Mouse (Mus musculus) embryo, embryonic 11 days (tissue): ENCODE data around the gene Rngtt.
"Not testable (repeated sequence)": the region's sequence is repeated elsewhere in the genome, so short reads cannot be mapped to it uniquely, and the experiment has no call there.

ENCODE experiments used
- DNase-seq: peaks from one replicate; pipeline ENCODE4 v3.0.0-alpha.2; 2015

Rngtt gene

GRCm38 (mm10) chr4:33314150-33314549 is 4.0 kb downstream of the Rngtt start:
- not testable (repeated sequence) for DNase-seq

- DNase-seq = no peak
These were observed 5.7 kb downstream of the Rngtt start for GRCm38 (mm10) chr4:33315840-33316239.

GRCm38 (mm10) chr4:33331147-33331546 is 21.0 kb downstream of the Rngtt start:
- DNase-seq = no peak

DNA sequence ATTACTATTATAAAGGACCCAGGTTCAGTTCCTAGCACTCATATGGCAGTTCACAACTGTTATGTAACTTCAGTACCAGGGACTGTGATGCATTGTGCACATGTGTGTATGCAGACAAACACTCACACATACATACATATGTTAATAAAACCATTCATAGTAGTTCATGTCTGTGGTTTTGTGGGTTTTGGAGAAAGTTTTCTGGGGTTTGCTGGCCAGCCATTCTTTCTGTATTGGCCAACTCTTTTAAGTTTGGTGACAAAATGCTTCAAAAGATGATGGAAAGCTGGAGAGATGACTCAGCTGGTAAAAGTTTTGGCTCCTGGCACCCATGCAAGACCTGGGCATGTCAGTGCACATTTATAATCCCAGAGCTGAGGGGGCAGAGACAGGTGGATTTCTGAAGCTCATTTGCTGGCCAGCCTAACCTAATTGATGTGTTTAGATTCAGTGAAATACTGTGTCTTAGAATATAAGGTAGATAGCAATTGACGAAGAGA is 22.9 kb downstream of the Rngtt start:
- no peak for DNase-seq

DNA sequence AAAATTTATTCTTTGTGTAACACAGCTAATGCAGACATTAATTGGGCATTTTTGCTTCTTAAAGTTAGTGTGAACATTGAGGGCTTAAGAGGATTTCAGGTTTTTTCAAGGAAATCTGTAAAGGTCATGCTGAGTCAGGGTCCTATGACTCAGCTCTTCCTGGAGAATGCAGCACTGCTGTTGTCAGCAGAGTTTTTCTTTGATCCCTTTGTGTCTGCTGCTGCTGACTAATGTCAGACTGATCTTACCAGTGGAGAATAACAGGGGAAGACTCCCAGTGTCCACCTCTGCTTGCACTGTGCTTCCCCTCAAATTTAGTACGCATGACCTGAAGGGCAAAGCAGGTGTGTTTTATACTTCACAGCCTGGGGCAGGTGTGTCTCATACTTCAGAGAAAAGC is 27.9 kb downstream of the Rngtt start:
- peak; percentile 11 for DNase-seq

- no peak for DNase-seq
These were observed 33.0 kb downstream of the Rngtt start for GRCm38 (mm10) chr4:33342877-33343731.

GRCm38 (mm10) chr4:33343732-33344057 is 33.6 kb downstream of the Rngtt start:
- no peak for DNase-seq

DNA sequence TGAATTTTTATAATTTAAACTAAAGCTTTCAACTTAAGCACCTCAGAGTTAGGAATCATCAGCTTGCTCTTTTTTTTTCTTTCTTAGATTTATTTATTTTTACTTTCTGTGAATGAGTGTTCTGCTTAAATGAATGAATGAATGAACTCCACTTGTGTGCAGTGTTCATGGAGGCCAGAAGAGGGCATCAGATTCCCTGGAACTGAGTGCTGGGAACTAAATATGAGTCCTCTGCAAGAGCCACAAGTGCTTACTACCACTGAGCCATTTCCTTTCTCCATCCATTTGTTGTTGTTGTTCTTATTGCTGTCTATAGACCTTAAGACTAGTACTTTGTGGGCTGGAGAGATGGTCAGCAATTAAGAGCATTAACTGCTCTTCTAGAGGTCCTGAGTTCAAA is 53.3 kb downstream of the Rngtt start:
- DNase-seq = no peak

GRCm38 (mm10) chr4:33374916-33375315 is 64.8 kb downstream of the Rngtt start:
- DNase-seq = no peak

DNA sequence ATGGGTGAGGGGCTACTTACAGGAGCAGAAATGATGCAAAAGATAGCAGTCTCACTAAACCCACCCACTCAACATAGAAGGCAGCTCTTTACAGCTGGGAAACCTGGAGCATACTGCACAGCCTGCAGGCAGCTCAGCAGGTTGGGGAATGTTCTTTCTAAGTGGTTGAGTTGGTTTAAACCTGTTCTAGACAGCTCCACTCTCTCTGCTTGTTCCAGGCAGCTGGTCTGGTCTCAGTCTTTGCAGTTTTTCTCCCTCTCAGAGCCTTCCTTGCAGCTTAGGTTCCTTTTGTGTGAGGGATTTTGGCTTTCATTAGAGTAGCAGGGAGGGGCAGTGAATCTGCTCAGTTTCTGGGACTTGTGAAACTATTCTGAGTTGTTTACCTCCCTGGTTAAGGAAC is 67.5 kb downstream of the Rngtt start:
- peak; percentile 5 for DNase-seq

DNA sequence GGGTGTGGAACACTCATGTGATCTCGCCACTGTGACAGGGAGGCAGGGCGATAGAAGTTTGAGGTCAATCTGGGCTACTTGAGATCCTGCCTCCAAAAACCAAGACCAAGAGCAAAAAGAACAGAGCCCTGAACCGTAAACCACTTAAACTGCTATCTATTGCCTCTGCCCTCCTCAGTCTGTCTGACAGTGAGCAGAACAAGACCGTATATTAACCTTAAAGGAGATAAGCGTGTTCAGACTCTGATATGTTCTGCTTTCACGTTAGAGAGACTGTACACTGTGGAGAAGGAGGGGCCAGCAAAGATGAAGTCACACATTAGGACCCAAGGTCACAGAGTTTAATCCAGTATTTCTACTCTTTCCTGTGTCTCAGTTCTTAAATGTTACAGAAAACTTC is 68.8 kb downstream of the Rngtt start:
- no peak for DNase-seq

- no peak for DNase-seq
These were observed 78.8 kb downstream of the Rngtt start for GRCm38 (mm10) chr4:33388899-33389298.

- DNase-seq = peak; percentile 32
These were observed 80.5 kb downstream of the Rngtt start for GRCm38 (mm10) chr4:33390660-33391059.

GRCm38 (mm10) chr4:33393437-33393836 is 83.3 kb downstream of the Rngtt start:
- no peak for DNase-seq

DNA sequence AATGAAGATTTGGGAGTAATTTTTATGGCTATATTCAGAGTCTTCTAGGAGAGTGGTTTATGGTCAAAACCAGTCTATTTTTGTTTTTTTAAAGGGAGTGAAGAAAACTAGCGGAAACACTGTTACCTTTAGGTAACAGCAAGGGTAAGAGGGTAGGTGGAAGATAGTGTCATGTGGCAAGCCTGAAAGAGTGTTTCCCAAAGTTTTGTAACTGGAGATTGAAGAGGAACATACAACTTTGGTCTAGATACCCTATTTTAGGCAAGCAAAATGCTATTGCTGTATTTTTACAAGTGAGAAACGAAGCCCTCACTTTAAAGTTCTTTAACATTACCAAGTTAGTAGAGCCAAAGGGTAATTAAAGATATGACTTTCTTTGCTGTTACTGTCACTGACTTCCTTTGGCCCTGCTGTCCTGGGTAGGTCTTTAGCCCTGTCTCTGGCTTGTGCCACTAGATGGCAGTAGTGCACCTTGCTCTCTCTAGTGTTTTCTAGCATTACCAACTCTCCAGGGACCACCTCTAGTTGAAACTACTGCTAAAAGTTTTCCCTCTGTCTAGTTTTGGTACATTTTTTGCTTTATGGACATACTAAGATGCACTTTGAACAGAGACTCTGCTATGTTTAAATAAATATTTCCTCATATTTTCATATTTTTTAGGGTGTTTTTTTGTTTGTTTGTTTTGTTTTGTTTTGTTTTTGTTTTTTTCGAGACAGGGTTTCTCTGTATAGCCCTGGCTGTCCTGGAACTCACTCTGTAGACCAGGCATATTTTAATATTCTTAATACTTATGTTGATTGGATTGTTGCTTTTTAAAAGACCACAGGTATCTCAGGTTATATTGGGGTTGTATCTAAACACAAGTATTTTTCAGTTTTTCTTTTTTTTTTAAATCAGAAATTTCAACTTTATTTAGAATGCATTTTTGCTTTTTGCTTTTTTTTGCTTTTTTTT is 86.4 kb downstream of the Rngtt start:
- peak; percentile 93 for DNase-seq

- no peak for DNase-seq
These were observed 95.7 kb downstream of the Rngtt start for GRCm38 (mm10) chr4:33405723-33406293.

GRCm38 (mm10) chr4:33413791-33414190 is 103.7 kb downstream of the Rngtt start:
- no peak for DNase-seq

- DNase-seq = no peak
These were observed 104.7 kb downstream of the Rngtt start for GRCm38 (mm10) chr4:33414781-33415180.

DNA sequence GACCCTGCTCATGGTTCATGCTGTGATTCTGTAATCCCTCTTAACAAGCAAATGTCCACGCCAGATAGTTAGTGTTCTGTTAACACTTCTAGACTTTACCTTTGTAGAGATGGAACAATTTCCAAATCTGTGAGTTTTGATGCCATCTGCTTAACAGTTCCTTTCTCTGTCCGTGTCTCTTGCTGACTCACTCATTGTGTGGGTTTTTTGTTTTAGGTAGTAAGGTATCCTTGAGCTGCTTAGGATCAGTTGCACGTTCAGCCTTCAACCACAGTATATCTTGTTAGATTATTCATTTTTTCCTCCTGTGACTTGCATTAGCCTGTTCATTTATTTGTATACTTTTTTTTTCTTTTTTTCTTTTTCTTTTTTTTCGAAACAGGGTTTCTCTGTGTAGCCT is 107.3 kb downstream of the Rngtt start:
- DNase-seq = no peak

DNA sequence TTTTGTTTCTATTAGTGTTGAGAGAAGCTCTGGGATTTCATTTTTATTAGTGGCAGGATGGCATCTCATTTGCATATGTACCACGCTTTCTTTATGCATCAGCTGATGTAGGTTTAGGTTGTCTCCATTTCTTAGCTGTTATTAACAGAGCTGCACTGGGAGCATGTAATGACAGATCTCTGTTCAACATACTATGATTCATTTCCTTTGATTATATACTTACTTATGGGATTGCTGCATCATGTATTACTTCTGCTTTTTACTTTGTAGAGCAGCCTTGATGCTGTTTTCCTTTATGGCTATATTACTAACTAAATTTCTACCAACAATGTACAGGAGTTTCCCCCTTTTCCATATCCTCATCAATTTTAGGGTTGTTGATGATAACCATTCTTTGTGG is 109.5 kb downstream of the Rngtt start:
- no peak for DNase-seq

DNA sequence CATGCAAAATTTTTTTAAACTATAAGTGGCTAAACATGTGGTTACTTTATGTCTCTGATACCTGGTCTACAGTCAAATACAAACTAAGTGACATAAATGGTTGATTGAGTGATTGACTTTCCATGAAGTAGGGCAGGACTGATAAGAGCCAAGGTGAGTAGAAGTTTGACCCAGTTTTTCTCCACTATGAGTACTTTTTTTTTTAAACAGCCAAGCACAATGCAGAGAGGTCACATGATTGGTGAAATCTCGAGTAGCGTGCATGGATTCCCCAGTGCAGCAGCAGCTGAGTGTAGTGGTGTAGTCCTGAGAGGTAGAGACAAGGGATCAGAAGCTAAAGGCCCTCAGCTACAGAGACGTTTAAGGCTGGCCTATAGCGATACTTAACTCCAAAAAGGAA is 118.7 kb downstream of the Rngtt start:
- DNase-seq = no peak

GRCm38 (mm10) chr4:33441864-33442263 is 131.8 kb downstream of the Rngtt start:
- no peak for DNase-seq

GRCm38 (mm10) chr4:33446265-33446664 is 136.2 kb downstream of the Rngtt start:
- no peak for DNase-seq
